Mouse (Mus musculus) limb, embryonic 14.5 days (tissue): ENCODE results near the gene Cops2. TPM values are rescaled to one million over a fixed set of nuclear protein-coding genes. Genes with fewer than 3 reads are reported as not detected.

ENCODE experiments used
- ATAC-seq: fragments of 200-750 bp; cut with Nextera tagmentation; 2 replicates; pipeline ENCODE4 v1.8.0; 2017; ENCODE audit warnings: low read depth, moderate number of reproducible peaks, moderate TSS enrichment; ENCODE audit not compliant: low FRiP score
- DNase-seq: peaks from one replicate; pipeline ENCODE4 v3.0.0-alpha.2; 2015; ENCODE audit warnings: low spot score
- H3K27ac ChIP-seq: fragments of 300-500 bp; sonication (generic); replicated peaks from 2 replicates; pipeline ENCODE4 v1.5.1; 2014; ENCODE audit warnings: low read depth, mild to moderate bottlenecking, low read length, moderate library complexity, mixed read lengths
- H3K27me3 ChIP-seq: fragments of 300-500 bp; sonication (generic); 2 replicates; pipeline ENCODE4 v1.6.1; 2014; ENCODE audit warnings: low read length, mixed read lengths; ENCODE audit not compliant: control insufficient read depth, insufficient read depth
- H3K36me3 ChIP-seq: fragments of 300-500 bp; sonication (generic); 2 replicates; pipeline ENCODE4 v1.6.1; 2014; ENCODE audit warnings: mild to moderate bottlenecking, low read length, moderate library complexity, mixed read lengths; ENCODE audit not compliant: control insufficient read depth, insufficient read depth
- H3K4me1 ChIP-seq: fragments of 300-500 bp; sonication (generic); 2 replicates; pipeline ENCODE4 v1.6.1; 2014; ENCODE audit warnings: antibody characterized with exemption, low read length, mixed read lengths; ENCODE audit not compliant: control insufficient read depth, insufficient read depth
- H3K4me2 ChIP-seq: fragments of 300-500 bp; sonication (generic); replicated peaks from 2 replicates; pipeline ENCODE4 v1.6.1; 2014; ENCODE audit warnings: low read depth, mild to moderate bottlenecking, low read length, moderate library complexity; ENCODE audit not compliant: severe bottlenecking
- H3K4me3 ChIP-seq: fragments of 300-500 bp; sonication (generic); replicated peaks from 2 replicates; pipeline ENCODE4 v1.5.1; 2014; ENCODE audit warnings: low read length
- H3K9ac ChIP-seq: fragments of 300-500 bp; sonication (generic); 2 replicates; pipeline ENCODE4 v1.6.1; 2014; ENCODE audit warnings: mild to moderate bottlenecking, low read depth, low read length, moderate library complexity; ENCODE audit not compliant: severe bottlenecking
- H3K9me3 ChIP-seq: fragments of 300-500 bp; sonication (generic); 2 replicates; pipeline ENCODE4 v1.6.1; 2016; ENCODE audit warnings: low read length; ENCODE audit not compliant: control insufficient read depth
- POLR2A ChIP-seq: fragments of 200-500 bp; IDR thresholded peaks from 2 replicates; pipeline ENCODE4 v1.8.0; 2012; ENCODE audit warnings: inconsistent platforms, mild to moderate bottlenecking, moderate library complexity, borderline replicate concordance; ENCODE audit not compliant: insufficient read depth, insufficient read length; ENCODE audit errors: extremely low read depth
- WGBS: fragments of 180-500 bp; shearing (Covaris S2); extraction: QIAGEN DNeasy Blood & Tissue Kit; methylation state at CpG from one replicate; pipeline ENCODE4 v1.1.7; 2014; 5-methylcytosine and 5-hydroxymethylcytosine counted together
- polyA plus RNA-seq, 2 experiments: library from polyadenylated mRNA; depleted of rRNA in 1 of 2; stranded (reverse) in 1 of 2; unstranded in 1 of 2; fragments of >200 nt; fragmentation: Nextera tagmentation in 1 of 2; extraction: Ambion mirVana in 1 of 2; gene quantifications; 2 replicates each; pipeline versions ENCODE4 v1.2.1 to v1.2.3; 2012 to 2014

The Cops2 gene
- polyA plus RNA-seq, 2 experiments, result 75.1 to 86.7 TPM

- TF ChIP-seq POLR2A, result no peak
- no peak for DNase-seq
- Histone ChIP-seq H3K4me1 (no peaks in the 10 kb centered on the region), H3K9ac (no peak overlapping the region), H3K27me3 (no peaks in the 10 kb centered on the region), H3K36me3 (no peaks in the 10 kb centered on the region), H3K9me3 (no peaks in the 10 kb centered on the region), H3K4me3 (no peak overlapping the region), H3K27ac (no peak overlapping the region), H3K4me2 (no peak overlapping the region)
- 73% methylated on average over 3 of the region's 3 CpGs for WGBS
- no peak for ATAC-seq
Observed at GRCm38 (mm10) chr2:125788785-125789184, 70.2 kb downstream of the Cops2 start.

GRCm38 (mm10) chr2:125788351-125788750 lies 70.6 kb downstream of the Cops2 start:
- ATAC-seq, result no peak
- Histone ChIP-seq H3K9me3 (no peaks in the 10 kb centered on the region), H3K27me3 (no peaks in the 10 kb centered on the region), H3K36me3 (no peaks in the 10 kb centered on the region), H3K27ac (no peak overlapping the region), H3K9ac (no peak overlapping the region), H3K4me2 (no peak overlapping the region), H3K4me1 (no peaks in the 10 kb centered on the region), H3K4me3 (no peak overlapping the region)
- DNase-seq, result no peak
- TF ChIP-seq POLR2A, result no peak

GRCm38 (mm10) chr2:125785021-125785420 lies 73.9 kb downstream of the Cops2 start:
- H3K9ac ChIP-seq, result no peak overlapping the region
- no peak for ATAC-seq
- no peak for DNase-seq
- no peaks in the 10 kb centered on the region for H3K27me3 ChIP-seq
- no peaks in the 10 kb centered on the region for H3K36me3 ChIP-seq
- no peak overlapping the region for H3K4me2 ChIP-seq
- H3K4me3 ChIP-seq, result no peak overlapping the region
- no peak overlapping the region for H3K27ac ChIP-seq
- 75% methylated on average over 4 of the region's 4 CpGs for WGBS
- peaks cover 9% of the 10 kb centered on the region for H3K4me1 ChIP-seq
- H3K9me3 ChIP-seq, result no peaks in the 10 kb centered on the region
- no peak for TF ChIP-seq POLR2A

GRCm38 (mm10) chr2:125784392-125784791 lies 74.5 kb downstream of the Cops2 start:
- H3K9ac ChIP-seq, result no peak overlapping the region
- no peak for TF ChIP-seq POLR2A
- no peak overlapping the region for H3K4me3 ChIP-seq
- DNase-seq (no peak), ATAC-seq (no peak)
- H3K9me3 ChIP-seq, result no peaks in the 10 kb centered on the region
- H3K4me1 ChIP-seq, result peaks cover 9% of the 10 kb centered on the region
- no peak overlapping the region for H3K4me2 ChIP-seq
- WGBS, result 28% methylated on average over 4 of the region's 4 CpGs
- H3K36me3 ChIP-seq, result no peaks in the 10 kb centered on the region
- no peaks in the 10 kb centered on the region for H3K27me3 ChIP-seq
- H3K27ac ChIP-seq, result no peak overlapping the region

GRCm38 (mm10) chr2:125783868-125784267 lies 75.1 kb downstream of the Cops2 start:
- Histone ChIP-seq H3K4me3 (no peak overlapping the region), H3K4me1 (peaks cover 9% of the 10 kb centered on the region), H3K27me3 (no peaks in the 10 kb centered on the region), H3K9ac (no peak overlapping the region), H3K27ac (no peak overlapping the region), H3K36me3 (no peaks in the 10 kb centered on the region), H3K9me3 (no peaks in the 10 kb centered on the region), H3K4me2 (no peak overlapping the region)
- WGBS, result 50% methylated on average over 4 of the region's 4 CpGs
- no peak for TF ChIP-seq POLR2A
- ATAC-seq (no peak), DNase-seq (no peak)

- H3K9ac ChIP-seq, result peak within 1 kb of the TSS; percentile 92
- peak; percentile 82 for DNase-seq
- peaks cover 9% of the 10 kb centered on the region for H3K4me1 ChIP-seq
- WGBS, result under 1% methylated on average over 28 of the region's 28 CpGs
- peak within 1 kb of the TSS; percentile 87 for H3K4me3 ChIP-seq
- H3K9me3 ChIP-seq, result no peaks in the 10 kb centered on the region
- H3K27ac ChIP-seq, result peak within 1 kb of the TSS; percentile 73
- peak; percentile 33; the same call in 1 of the 2 replicates for TF ChIP-seq POLR2A
- peak within 1 kb of the TSS; percentile 53 for H3K4me2 ChIP-seq
- ATAC-seq, result peak; percentile 96
- H3K36me3 ChIP-seq, result peaks cover under 1% of the 10 kb centered on the region; the same call in 1 of the 2 replicates
- no peaks in the 10 kb centered on the region for H3K27me3 ChIP-seq
Observed at GRCm38 (mm10) chr2:125782719-125783109, 76.2 kb downstream of the Cops2 start, which contains the start of gene Secisbp2l. TSS of gene Secisbp2l (minus strand) at chr2:125782870.
